Mouse (Mus musculus) kidney, postnatal 4 days (tissue): ENCODE measurements around the gene Ccdc38.
"Not testable (repeated sequence)": the region's sequence is repeated elsewhere in the genome, so short reads cannot be mapped to it uniquely, and the experiment has no call there.

Experiments used
- DNase-seq, 2 experiments: peaks; one replicate each; pipeline ENCODE4 v3.0.0; 2021; ENCODE audit warnings: mixed read lengths in 2 of 2

The Ccdc38 gene

GRCm38 (mm10) chr10:93549821-93550220 lies 9.4 kb downstream of the Ccdc38 start:
- no peak for DNase-seq

- no peak for DNase-seq
Observed at GRCm38 (mm10) chr10:93552596-93552995, 12.2 kb downstream of the Ccdc38 start.

- not testable (repeated sequence) for DNase-seq
Observed at GRCm38 (mm10) chr10:93557971-93558370, 17.5 kb downstream of the Ccdc38 start.

GRCm38 (mm10) chr10:93559786-93560185 lies 19.4 kb downstream of the Ccdc38 start:
- no peak for DNase-seq

GRCm38 (mm10) chr10:93564518-93565090 lies 24.2 kb downstream of the Ccdc38 start:
- DNase-seq = no peak

- DNase-seq = no peak
Observed at GRCm38 (mm10) chr10:93567066-93567465, 26.6 kb downstream of the Ccdc38 start.

GRCm38 (mm10) chr10:93567841-93568566 lies 27.6 kb downstream of the Ccdc38 start:
- no peak for DNase-seq

- no peak for DNase-seq
Observed at GRCm38 (mm10) chr10:93568671-93569070, 28.2 kb downstream of the Ccdc38 start.

GRCm38 (mm10) chr10:93572209-93572608 lies 31.8 kb downstream of the Ccdc38 start:
- no peak for DNase-seq

GRCm38 (mm10) chr10:93574966-93575365 lies 34.5 kb downstream of the Ccdc38 start:
- DNase-seq = no peak

GRCm38 (mm10) chr10:93575960-93576359 lies 35.5 kb downstream of the Ccdc38 start:
- DNase-seq = no peak

GRCm38 (mm10) chr10:93577271-93577886 lies 36.9 kb downstream of the Ccdc38 start:
- peak; percentile 83 to 89 for DNase-seq

- no peak for DNase-seq
Observed at GRCm38 (mm10) chr10:93588796-93589195, 48.4 kb downstream of the Ccdc38 start.

GRCm38 (mm10) chr10:93589281-93589848 lies 48.9 kb downstream of the Ccdc38 start, which contains the start of gene Snrpf:
Snrpf (minus strand) TSS chr10:93589706.
- DNase-seq = peak; percentile 91 to 95

GRCm38 (mm10) chr10:93592456-93592855 lies 52.0 kb downstream of the Ccdc38 start:
- DNase-seq = peak; percentile 31 to 48

GRCm38 (mm10) chr10:93594022-93594482 lies 53.6 kb downstream of the Ccdc38 start:
- DNase-seq = peak; percentile 91

GRCm38 (mm10) chr10:93595831-93596230 lies 55.4 kb downstream of the Ccdc38 start:
- peak in 1 of 2 experiments; percentile 17 for DNase-seq

GRCm38 (mm10) chr10:93596641-93597040 lies 56.2 kb downstream of the Ccdc38 start:
- no peak for DNase-seq

- DNase-seq = no peak
Observed at GRCm38 (mm10) chr10:93602309-93602708, 61.9 kb downstream of the Ccdc38 start.

GRCm38 (mm10) chr10:93603256-93603655 lies 62.8 kb downstream of the Ccdc38 start:
- DNase-seq = no peak

- DNase-seq = no peak
Observed at GRCm38 (mm10) chr10:93606326-93606725, 65.9 kb downstream of the Ccdc38 start.

GRCm38 (mm10) chr10:93608051-93608450 lies 67.6 kb downstream of the Ccdc38 start:
- no peak for DNase-seq

- no peak for DNase-seq
Observed at GRCm38 (mm10) chr10:93609236-93609635, 68.8 kb downstream of the Ccdc38 start.
